21 mouse cellular contexts compared by ENCODE assay signal in genomic region chr11:52033953-52034352, GRCm38 (mm10). TPM values are rescaled to one million over a fixed set of nuclear protein-coding genes. Genes with fewer than 3 reads are reported as not detected.
DNase-seq lines count a peak whose midpoint lies in the region.
"Had no signal": no experiment of that assay in that cellular context is flagged by ENCODE, and none has a peak within 500 bp of the region (broad histone marks: within the 10 kb centered on the region; RNA-seq: fewer than 3 reads in every experiment).

No protein-coding gene starts in this region.

- 0 out of 2 replicates have a peak, but pooled peaks cover 2% of the 10 kb centered on the region for H3K36me3 ChIP-seq in heart, embryonic 10.5 days
- H3K36me3 ChIP-seq: hindbrain, embryonic 10.5 days; lung, embryonic 15.5 days had no signal

- H3K9me3 ChIP-seq in heart, embryonic 10.5 days = no peaks in the 10 kb centered on the region
- H3K9me3 ChIP-seq: embryonic facial prominence, embryonic 13.5 days; hindbrain, embryonic 10.5 days; limb, embryonic 10.5 days; lung, embryonic 15.5 days; neural tube, embryonic 15.5 days had no signal

- no peak overlapping the region for H3K27ac ChIP-seq in heart, embryonic 10.5 days
- H3K27ac ChIP-seq: embryonic facial prominence, embryonic 13.5 days; hindbrain, embryonic 10.5 days; limb, embryonic 10.5 days; lung, embryonic 15.5 days; neural tube, embryonic 15.5 days had no signal

- intact Hi-C loops in left cerebral cortex, postnatal 14 days (cut with DNase I) = loop anchor here (10.0 kb wide), 1 partner anchor 191 kb away; no protein-coding TSS in a partner anchor

- no peaks in the 10 kb centered on the region for H3K4me1 ChIP-seq in heart, embryonic 10.5 days
- H3K4me1 ChIP-seq: embryonic facial prominence, embryonic 13.5 days; hindbrain, embryonic 10.5 days; limb, embryonic 10.5 days; lung, embryonic 15.5 days; neural tube, embryonic 15.5 days had no signal

- H3K4me3 ChIP-seq in heart, embryonic 10.5 days = no peak overlapping the region
- H3K4me3 ChIP-seq: embryonic facial prominence, embryonic 13.5 days; hindbrain, embryonic 10.5 days; limb, embryonic 10.5 days; lung, embryonic 15.5 days; myocyte; neural tube, embryonic 15.5 days had no signal

- 77% methylated on average over 1 of the region's 1 CpGs for WGBS in heart, embryonic 10.5 days

- H3K27me3 ChIP-seq in heart, embryonic 10.5 days (ENCODE audit: insufficient read depth, poor library complexity, severe bottlenecking) = no peaks in the 10 kb centered on the region
- H3K27me3 ChIP-seq: embryonic facial prominence, embryonic 13.5 days; lung, embryonic 15.5 days; neural tube, embryonic 15.5 days had no signal

- DNase-seq in heart, adult 11 months = peak; percentile 88
- DNase-seq in heart, embryonic 10.5 days (ENCODE audit: low spot score) = no peak
- peak; percentile 11 to 47 for DNase-seq in left cerebral cortex, postnatal 14 days (ENCODE audit: low spot score in 2 of 2)
- DNase-seq in left cerebral cortex, adult 11 months (ENCODE audit: low spot score) = no peak
- DNase-seq in layer of hippocampus, adult 18-20 months (ENCODE audit: low spot score in 2 of 2) = peak; percentile 58 to 80
- DNase-seq in right cerebral cortex, postnatal 10 days (ENCODE audit: low spot score in 2 of 2) = no peak
- no peak for DNase-seq in right cerebral cortex, postnatal 4 days
- DNase-seq: adrenal gland, postnatal 25 days; B cell, adult 2 months; cerebellum, adult 9-11 months; gastrocnemius, postnatal 36 days; kidney, adult 9 months; midbrain, embryonic 14.5 days; retina, postnatal 1 day; thymus, postnatal 4 days had no signal

RNA-seq across cellular contexts. Expression of gene Cdkl3, which starts 29.9 kb away (rescaled TPM):
- polyA plus RNA-seq in heart, embryonic 10.5 days (2016; fragmentation: Nextera tagmentation; extraction: Ambion mirVana) = 8.0 and 10.3 TPM in 2 replicates
- 10 to 100 TPM; 11.9 to 17.0 TPM for total RNA-seq in left cerebral cortex, postnatal 14 days (2021)
- 10 to 100 TPM; 14.0 to 16.7 TPM for total RNA-seq in layer of hippocampus, adult 18-20 months (2021)

RNA-seq across cellular contexts. Expression of gene Ube2b, which starts 33.4 kb away (rescaled TPM):
- 224 and 227 TPM in 2 replicates for polyA plus RNA-seq in heart, embryonic 10.5 days (2016; fragmentation: Nextera tagmentation; extraction: Ambion mirVana)
- 100 to 1,000 TPM; 167 to 182 TPM for total RNA-seq in left cerebral cortex, postnatal 14 days (2021)
- 100 to 1,000 TPM; 186 to 195 TPM for total RNA-seq in layer of hippocampus, adult 18-20 months (2021)

Comparison
In these comparisons a context has a peak if more than half of its experiments do, and no peak if none do; other contexts are left out.
1. DNase-seq: peak in heart, adult 11 months (single experiment), left cerebral cortex, postnatal 14 days (2 of 2) and layer of hippocampus, adult 18-20 months (2 of 2); none in heart, embryonic 10.5 days (single experiment), left cerebral cortex, adult 11 months (single experiment), right cerebral cortex, postnatal 10 days (0 of 2) and right cerebral cortex, postnatal 4 days (single experiment).